Mouse (Mus musculus) CH12.LX (cell line): ENCODE measurements around the gene Lcat. TPM values are rescaled to one million over a fixed set of nuclear protein-coding genes. Genes with fewer than 3 reads are reported as not detected.
A peak's percentile ranks its signal among the peaks of the same experiment; 100 is the strongest.

Experiments
- DNase-seq: peaks from one replicate; pipeline ENCODE4 v3.0.0-alpha.2; 2013; ENCODE audit errors: extremely low read depth
- H3K27ac ChIP-seq: 2 replicates; pipeline ENCODE4 v1.5.1; 2012; ENCODE audit warnings: low read depth, mild to moderate bottlenecking, control low read depth, moderate library complexity; ENCODE audit not compliant: insufficient read depth
- H3K27me3 ChIP-seq: replicated peaks from 2 replicates; pipeline ENCODE3; 2012; ENCODE audit warnings: inconsistent platforms
- H3K36me3 ChIP-seq, 2 experiments: replicated peaks in 1 of 2; 2 replicates each; pipeline versions ENCODE3 to v1.6.1; 2012; ENCODE audit warnings: inconsistent platforms in 1 of 2, low read length in 1 of 2, mild to moderate bottlenecking in 1 of 2, mixed read lengths in 1 of 2, moderate library complexity in 1 of 2; ENCODE audit not compliant: control insufficient read depth in 1 of 2, insufficient read depth in 1 of 2
- H3K4me1 ChIP-seq, 2 experiments: 2 replicates each; pipeline ENCODE4 v1.6.1; 2012; ENCODE audit warnings: inconsistent platforms in 1 of 2, moderate library complexity in 1 of 2; ENCODE audit not compliant: insufficient read depth in 2 of 2, control insufficient read depth in 1 of 2
- H3K4me2 ChIP-seq: 2 replicates; pipeline ENCODE4 v1.6.1; 2012; ENCODE audit warnings: low read depth, mild to moderate bottlenecking, control low read depth; ENCODE audit not compliant: poor library complexity, insufficient read depth, severe bottlenecking
- H3K4me3 ChIP-seq, 3 experiments: fragments of 150-350 bp in 1 of 3; sonication (generic) in 1 of 3; replicated peaks in 1 of 3; 2 replicates each; pipeline versions ENCODE3 to v1.5.1; 2011 to 2012; ENCODE audit warnings: low read depth in 2 of 3, low read length in 2 of 3, mild to moderate bottlenecking in 2 of 3, moderate library complexity in 2 of 3, control low read depth in 1 of 3, improper control_type of control experiment in 1 of 3, inconsistent platforms in 1 of 3, mixed read lengths in 1 of 3; ENCODE audit not compliant: poor library complexity in 1 of 3
- H3K79me2 ChIP-seq: replicated peaks from 2 replicates; pipeline ENCODE4 v1.6.1; 2012; ENCODE audit warnings: mild to moderate bottlenecking, moderate library complexity; ENCODE audit not compliant: control insufficient read depth, poor library complexity, insufficient read depth, severe bottlenecking; ENCODE audit errors: extremely low read depth
- H3K9ac ChIP-seq: 2 replicates; pipeline ENCODE4 v1.6.1; 2012; ENCODE audit warnings: low read depth, mild to moderate bottlenecking, control low read depth, moderate library complexity; ENCODE audit not compliant: insufficient read depth
- H3K9me3 ChIP-seq: replicated peaks from 2 replicates; pipeline ENCODE3; 2012; ENCODE audit warnings: low read length, inconsistent platforms, mixed read lengths
- CHD2 ChIP-seq: IDR thresholded peaks from 2 replicates; pipeline ENCODE4 v1.6.1; 2011; ENCODE audit warnings: low read length, improper control_type of control experiment
- E2F4 ChIP-seq: IDR thresholded peaks from 2 replicates; pipeline ENCODE4 v1.6.1; 2011; ENCODE audit warnings: low read depth, low read length, improper control_type of control experiment; ENCODE audit not compliant: insufficient replicate concordance
- ELF1 ChIP-seq: IDR thresholded peaks from 2 replicates; pipeline ENCODE4 v1.6.1; 2014; ENCODE audit warnings: low read depth, mild to moderate bottlenecking, inconsistent platforms, low read length, improper control_type of control experiment
- EP300 ChIP-seq: IDR thresholded peaks from 2 replicates; pipeline ENCODE4 v1.6.1; 2011; ENCODE audit warnings: low read length, improper control_type of control experiment
- GABPA ChIP-seq: IDR thresholded peaks from 2 replicates; pipeline ENCODE4 v1.6.1; 2012; ENCODE audit warnings: low read depth, low read length, improper control_type of control experiment, inconsistent platforms; ENCODE audit not compliant: insufficient replicate concordance
- HCFC1 ChIP-seq: IDR thresholded peaks from 2 replicates; pipeline ENCODE4 v1.6.1; 2012; ENCODE audit warnings: low read depth, mild to moderate bottlenecking, inconsistent platforms, low read length, improper control_type of control experiment
- JUN ChIP-seq: IDR thresholded peaks from 2 replicates; pipeline ENCODE4 v1.6.1; 2011; ENCODE audit warnings: low read depth, mild to moderate bottlenecking, low read length, improper control_type of control experiment, moderate library complexity; ENCODE audit not compliant: insufficient read depth
- JUND ChIP-seq: conservative IDR thresholded peaks from 2 replicates; pipeline ENCODE4 v1.6.1; 2011; ENCODE audit warnings: low read depth, low read length, improper control_type of control experiment
- KAT2A ChIP-seq: IDR thresholded peaks from 2 replicates; pipeline ENCODE4 v1.6.1; 2012; ENCODE audit warnings: low read length, improper control_type of control experiment, inconsistent platforms; ENCODE audit not compliant: insufficient replicate concordance
- MAFK ChIP-seq: IDR thresholded peaks from 2 replicates; pipeline ENCODE4 v1.6.1; 2011; ENCODE audit warnings: low read length, improper control_type of control experiment; ENCODE audit not compliant: insufficient replicate concordance
- MAX ChIP-seq: IDR thresholded peaks from 2 replicates; pipeline ENCODE4 v1.6.1; 2011; ENCODE audit warnings: low read length, improper control_type of control experiment
- MAZ ChIP-seq: IDR thresholded peaks from 2 replicates; pipeline ENCODE4 v1.6.1; 2012; ENCODE audit warnings: low read depth, mild to moderate bottlenecking, inconsistent platforms, low read length, improper control_type of control experiment, moderate library complexity
- MEF2A ChIP-seq: IDR thresholded peaks from 2 replicates; pipeline ENCODE4 v1.6.1; 2014; ENCODE audit warnings: low read depth, mild to moderate bottlenecking, inconsistent platforms, low read length, improper control_type of control experiment, borderline replicate concordance
- MXI1 ChIP-seq: IDR thresholded peaks from 2 replicates; pipeline ENCODE4 v1.6.1; 2011; ENCODE audit warnings: mild to moderate bottlenecking, low read depth, low read length, improper control_type of control experiment
- MYC ChIP-seq: IDR thresholded peaks from 2 replicates; pipeline ENCODE4 v1.6.1; 2011; ENCODE audit warnings: low read depth, mild to moderate bottlenecking, improper control_type of control experiment, low read length
- NELFE ChIP-seq: IDR thresholded peaks from 2 replicates; pipeline ENCODE4 v1.6.1; 2011; ENCODE audit warnings: low read depth, low read length, improper control_type of control experiment
- NRF1 ChIP-seq: IDR thresholded peaks from 2 replicates; pipeline ENCODE4 v1.6.1; 2014; ENCODE audit warnings: low read depth, mild to moderate bottlenecking, inconsistent platforms, low read length, improper control_type of control experiment, moderate library complexity
- POLR2AphosphoS2 ChIP-seq: IDR thresholded peaks from 2 replicates; pipeline ENCODE4 v1.6.1; 2011; ENCODE audit warnings: low read depth, low read length, improper control_type of control experiment
- RAD21 ChIP-seq: IDR thresholded peaks from 2 replicates; pipeline ENCODE4 v1.6.1; 2011; ENCODE audit warnings: low read depth, mild to moderate bottlenecking, low read length, improper control_type of control experiment, moderate library complexity
- RCOR1 ChIP-seq: conservative IDR thresholded peaks from 2 replicates; pipeline ENCODE4 v1.6.1; 2012; ENCODE audit warnings: low read depth, mild to moderate bottlenecking, inconsistent platforms, low read length, improper control_type of control experiment
- SIN3A ChIP-seq: IDR thresholded peaks from 2 replicates; pipeline ENCODE4 v1.6.1; 2012; ENCODE audit warnings: low read length, improper control_type of control experiment, inconsistent platforms
- SMC3 ChIP-seq: IDR thresholded peaks from 2 replicates; pipeline ENCODE4 v1.6.1; 2011; ENCODE audit warnings: low read depth, low read length, improper control_type of control experiment
- TBP ChIP-seq: conservative IDR thresholded peaks from 2 replicates; pipeline ENCODE4 v1.6.1; 2011; ENCODE audit warnings: low read depth, low read length, improper control_type of control experiment
- TCF12 ChIP-seq: IDR thresholded peaks from 2 replicates; pipeline ENCODE4 v1.6.1; 2014; ENCODE audit warnings: low read depth, mild to moderate bottlenecking, inconsistent platforms, low read length, improper control_type of control experiment
- UBTF ChIP-seq: IDR thresholded peaks from 2 replicates; pipeline ENCODE4 v1.6.1; 2012; ENCODE audit warnings: low read depth, mild to moderate bottlenecking, inconsistent platforms, low read length, improper control_type of control experiment, moderate library complexity
- USF1 ChIP-seq: IDR thresholded peaks from 2 replicates; pipeline ENCODE4 v1.6.1; 2014; ENCODE audit warnings: low read depth, mild to moderate bottlenecking, inconsistent platforms, low read length, improper control_type of control experiment
- USF2 ChIP-seq: conservative IDR thresholded peaks from 2 replicates; pipeline ENCODE4 v1.6.1; 2011; ENCODE audit warnings: low read depth, low read length, improper control_type of control experiment
- ZC3H11A ChIP-seq: IDR thresholded peaks from 2 replicates; pipeline ENCODE4 v1.6.1; 2012; ENCODE audit warnings: low read depth, mild to moderate bottlenecking, inconsistent platforms, low read length, improper control_type of control experiment
- ZMIZ1 ChIP-seq: IDR thresholded peaks from 2 replicates; pipeline ENCODE4 v1.6.1; 2012; ENCODE audit warnings: low read depth, mild to moderate bottlenecking, inconsistent platforms, low read length, improper control_type of control experiment
- ZNF384 ChIP-seq: IDR thresholded peaks from 2 replicates; pipeline ENCODE4 v1.6.1; 2012; ENCODE audit warnings: low read depth, low read length, improper control_type of control experiment, inconsistent platforms
- dilution Hi-C: fragments of 300-500 bp; cut with MboI; formaldehyde crosslinking; loops from 2 replicates; pipeline ENCODE4 v1.14.3; 2020; ENCODE audit warnings: low sequenced_read_pairs; ENCODE audit not compliant: extremely low pct_unique_long_range_greater_than_20kb, extremely low pct_ligation_motif_present
- in situ Hi-C: fragments of 300-500 bp; cut with MboI; formaldehyde crosslinking; loops from 3 replicates; pipeline ENCODE4 v1.14.3; 2019; ENCODE audit warnings: low sequenced_read_pairs, low pct_ligation_motif_present, low pct_unique_long_range_greater_than_20kb, mixed read lengths
- polyA plus RNA-seq: library from polyadenylated mRNA; unstranded; fragments of >175 nt; gene quantifications from 2 replicates; pipeline ENCODE4 v1.2.1, GENCODE M21; 2012; ENCODE audit warnings: low read depth; ENCODE audit not compliant: insufficient read length
- total RNA-seq, 2 experiments: library from RNA; depleted of rRNA; stranded (reverse); fragments of 300-350 nt in 1 of 2; fragments of >200 nt in 1 of 2; gene quantifications; 2 replicates each; pipeline ENCODE4 v1.2.3; 2012 to 2014

Lcat gene
- total RNA-seq (2012; rRNA removed) (0.21 and 0.34 TPM in 2 replicates), total RNA-seq (2014; rRNA removed) (0.18 TPM in 1 of 2 replicates, not detected in the other), polyA plus RNA-seq (0.17 and 0.25 TPM in 2 replicates)

DNA sequence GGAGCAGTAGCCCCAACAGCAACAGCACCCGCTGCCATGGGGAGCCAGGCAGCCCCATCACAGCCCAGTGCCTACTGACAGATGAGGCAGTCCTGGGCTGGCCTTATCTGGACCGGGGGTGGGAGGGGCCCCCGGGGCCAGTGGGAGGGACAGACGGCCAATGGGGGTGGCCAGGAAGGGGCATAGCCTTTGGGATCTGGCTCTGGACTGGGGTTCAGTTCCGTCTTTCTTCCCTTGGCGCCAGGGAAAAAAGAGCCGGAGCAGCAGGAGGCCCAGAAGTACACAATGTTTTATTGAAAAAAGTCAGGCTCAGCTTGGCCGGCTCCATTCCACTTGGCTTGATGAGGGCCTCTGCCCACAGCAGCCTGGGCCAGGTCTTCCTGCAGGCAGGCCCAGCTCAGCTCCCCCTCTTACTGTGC, at the start of gene Lcat:
Gene Lcat, minus strand, starts transcription at position 62 of the 419 bp plus-strand sequence.
- dilution Hi-C loops: no loop called here
- H3K9me3 ChIP-seq: no peaks in the 10 kb centered on the region
- H3K4me2 ChIP-seq: no peak within 1 kb of the TSS
- H3K27ac ChIP-seq: no peak within 1 kb of the TSS
- TF ChIP-seq RAD21 (no peak), ELF1 (no peak), UBTF (no peak), RCOR1 (no peak), E2F4 (no peak), ZMIZ1 (no peak), KAT2A (no peak), NRF1 (no peak), JUND (no peak), SMC3 (no peak), JUN (no peak), MXI1 (no peak), USF2 (no peak), MYC (no peak), MEF2A (no peak), EP300 (no peak), ZNF384 (no peak), TCF12 (no peak), POLR2AphosphoS2 (no peak)
- H3K9ac ChIP-seq: no peak within 1 kb of the TSS
- peaks cover 0 to 15% of the 10 kb centered on the region in 2 experiments; a peak in 2 of 4 replicates for H3K4me1 ChIP-seq
- in situ Hi-C loops: no loop called here
- H3K27me3 ChIP-seq: no peaks in the 10 kb centered on the region
- no peak within 1 kb of the TSS for H3K4me3 ChIP-seq
- H3K36me3 ChIP-seq: peaks cover 22 to 71% of the 10 kb centered on the region in 2 experiments
- no peak for DNase-seq
- H3K79me2 ChIP-seq: no peaks in the 10 kb centered on the region

DNA sequence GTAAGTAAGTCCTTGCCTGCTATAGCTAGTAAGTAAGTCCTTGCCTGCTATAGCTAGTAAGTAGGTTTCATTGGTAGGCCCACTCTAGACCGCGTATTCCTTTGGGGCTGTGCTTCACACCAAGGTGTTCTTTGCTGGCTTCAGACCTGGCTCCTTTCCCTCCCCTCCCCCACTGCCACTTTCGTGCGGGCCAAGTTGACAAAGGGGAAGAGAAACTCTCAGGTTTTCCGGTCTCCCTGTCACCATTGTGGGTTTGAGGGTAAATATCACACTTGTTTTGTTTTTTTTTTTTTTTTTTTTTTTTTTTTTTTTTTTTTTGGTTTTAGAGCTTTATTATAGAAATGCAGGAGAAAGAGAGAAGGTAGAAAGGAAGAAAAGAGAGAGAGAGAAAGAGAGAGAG, 49.3 kb upstream of the Lcat start:
- dilution Hi-C loops: no loop called here
- TF ChIP-seq MYC: no peak
- peak; percentile 39; the same call in 1 of the 2 replicates for TF ChIP-seq ELF1
- TF ChIP-seq MAX: no peak
- TF ChIP-seq SMC3: no peak
- peak; percentile 99 for TF ChIP-seq ZNF384
- TF ChIP-seq SIN3A: peak; percentile 73
- peak; percentile 46; the same call in 1 of the 2 replicates for TF ChIP-seq MXI1
- no peak for TF ChIP-seq GABPA
- peak; percentile 93 for TF ChIP-seq EP300
- no peak for TF ChIP-seq JUN
- no peak for TF ChIP-seq USF2
- peak; percentile 46 for TF ChIP-seq HCFC1
- TF ChIP-seq USF1: no peak
- peak; percentile 70; the same call in 1 of the 2 replicates for TF ChIP-seq MAFK
- no peak for TF ChIP-seq JUND
- TF ChIP-seq NELFE: no peak
- no peak for TF ChIP-seq MAZ
- TF ChIP-seq ZC3H11A: no peak
- TF ChIP-seq CHD2: peak; percentile 96
- TF ChIP-seq TCF12: peak; percentile 67; the same call in 1 of the 2 replicates
- TF ChIP-seq RCOR1: peak; percentile 85; the same call in 1 of the 2 replicates
- TF ChIP-seq TBP: no peak

More for the DNA sequence above, 49.3 kb upstream of the Lcat start:
- Histone ChIP-seq H3K4me1 (peaks cover 16 to 44% of the 10 kb centered on the region in 2 experiments), H3K79me2 (no peaks in the 10 kb centered on the region), H3K9ac (no peak overlapping the region), H3K4me2 (peak overlapping the region; percentile 83), H3K4me3 (no peak overlapping the region), H3K27ac (peak overlapping the region; percentile 28; the same call in 1 of the 2 replicates), H3K36me3 (no peaks in the 10 kb centered on the region), H3K27me3 (peaks cover 4% of the 10 kb centered on the region), H3K9me3 (no peaks in the 10 kb centered on the region)
- in situ Hi-C loops: loop anchor here (5.0 kb wide), 1 partner anchor 35 kb away; no protein-coding TSS in a partner anchor
- DNase-seq: peak; percentile 87
